Mouse (Mus musculus) spleen, adult 18-20 months (tissue): ENCODE data around the gene Dynlrb1.

ENCODE experiments used
- DNase-seq, 2 experiments: peaks; one replicate each; pipeline ENCODE4 v3.0.0; 2022; ENCODE audit warnings: mixed read lengths in 2 of 2

The Dynlrb1 gene

GRCm38 (mm10) chr2:155236362-155236992, at the start of gene Dynlrb1:
Dynlrb1 (plus strand) TSS chr2:155236533.
- peak; percentile 90 to 99 for DNase-seq

DNA sequence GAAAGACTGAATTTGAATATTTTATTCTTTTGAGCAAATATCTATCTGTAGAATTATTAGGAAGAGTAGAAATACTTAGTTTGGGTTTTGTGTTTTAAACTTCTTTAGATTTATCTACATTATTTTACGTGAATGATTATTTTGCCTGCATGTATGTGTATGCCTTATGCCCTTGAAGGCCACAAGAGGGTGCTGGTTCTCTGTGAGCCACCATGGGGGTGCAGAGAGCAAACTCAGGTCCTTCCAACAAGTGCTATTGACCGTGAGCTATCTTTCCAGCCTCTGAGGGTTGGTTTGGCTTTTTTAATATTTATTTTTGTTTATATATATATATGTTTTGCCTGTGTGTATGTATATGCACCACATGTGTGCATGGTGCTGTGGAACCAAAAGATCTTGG, 28.9 kb upstream of the Dynlrb1 start:
- DNase-seq, result peak in 1 of 2 experiments; percentile 9

DNA sequence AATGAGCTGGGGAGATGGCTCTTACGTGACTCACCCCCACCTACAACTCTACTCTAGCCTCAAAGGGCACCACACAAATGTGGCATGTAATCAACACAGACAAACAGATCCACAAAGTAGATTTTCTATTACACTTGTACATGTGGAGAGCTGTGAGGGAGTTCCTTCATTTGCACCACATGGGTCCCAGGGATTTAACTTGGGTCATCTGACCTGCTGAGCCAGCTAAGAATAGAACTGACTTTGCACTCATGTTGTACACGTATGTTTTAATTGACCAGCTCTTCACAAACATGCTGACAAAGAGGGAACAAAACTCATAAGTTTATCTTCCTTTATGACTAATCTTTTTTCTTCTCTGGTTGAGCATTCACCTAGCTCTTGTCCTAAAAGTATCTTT, 13.2 kb upstream of the Dynlrb1 start:
- DNase-seq, result no peak

DNA sequence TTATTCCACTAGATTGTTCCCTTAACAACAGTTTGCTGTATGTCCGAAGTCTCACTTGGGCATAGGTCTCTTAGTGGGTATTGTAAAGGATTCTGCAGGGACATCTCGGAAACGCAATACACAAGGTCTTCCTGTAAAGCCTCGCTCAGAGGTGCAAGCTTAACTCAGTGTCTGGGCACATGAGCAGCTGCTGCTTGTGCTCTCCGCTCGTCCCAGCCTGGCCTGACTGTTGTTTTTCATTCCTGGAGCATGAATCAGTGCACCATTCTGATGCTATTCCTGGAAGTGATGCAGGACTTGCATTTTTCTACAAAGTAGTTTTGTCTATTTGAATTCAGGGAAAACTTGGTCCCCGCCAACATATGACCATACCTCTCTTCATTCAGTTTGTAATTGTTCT, 11.6 kb upstream of the Dynlrb1 start:
- DNase-seq, result no peak

- no peak for DNase-seq
Observed at GRCm38 (mm10) chr2:155235746-155236361, 479 bp upstream of the Dynlrb1 start.

GRCm38 (mm10) chr2:155237276-155237675, 943 bp downstream of the Dynlrb1 start:
- DNase-seq, result no peak

GRCm38 (mm10) chr2:155240915-155241314, 4.6 kb downstream of the Dynlrb1 start:
- peak in 1 of 2 experiments; percentile 32 for DNase-seq

DNA sequence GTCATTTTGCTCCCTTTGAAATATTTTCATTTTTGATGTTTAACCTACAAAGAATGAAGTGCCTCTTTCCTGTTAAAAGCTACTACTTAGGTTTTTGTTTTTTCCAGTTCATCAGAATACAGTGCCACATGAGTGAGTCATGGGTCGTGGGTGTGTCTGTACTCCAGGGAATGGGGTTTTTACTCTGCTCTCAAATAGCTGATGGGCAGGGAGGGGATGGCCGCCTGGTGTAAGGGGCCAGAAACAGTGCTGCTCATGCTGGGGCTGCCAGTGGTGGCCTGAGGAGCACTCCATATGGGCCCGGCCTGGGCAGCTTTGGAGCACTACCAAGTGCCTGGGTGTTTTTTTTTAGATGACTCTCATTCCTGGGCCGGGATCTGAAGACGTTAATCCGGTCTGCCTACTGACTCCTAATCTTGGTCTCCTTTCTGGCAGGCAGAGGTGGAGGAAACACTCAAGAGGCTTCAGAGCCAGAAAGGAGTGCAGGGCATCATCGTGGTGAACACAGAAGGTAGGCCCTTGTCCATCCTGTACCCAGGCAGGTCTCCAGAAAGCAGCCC, 6.0 kb downstream of the Dynlrb1 start:
- no peak for DNase-seq

DNA sequence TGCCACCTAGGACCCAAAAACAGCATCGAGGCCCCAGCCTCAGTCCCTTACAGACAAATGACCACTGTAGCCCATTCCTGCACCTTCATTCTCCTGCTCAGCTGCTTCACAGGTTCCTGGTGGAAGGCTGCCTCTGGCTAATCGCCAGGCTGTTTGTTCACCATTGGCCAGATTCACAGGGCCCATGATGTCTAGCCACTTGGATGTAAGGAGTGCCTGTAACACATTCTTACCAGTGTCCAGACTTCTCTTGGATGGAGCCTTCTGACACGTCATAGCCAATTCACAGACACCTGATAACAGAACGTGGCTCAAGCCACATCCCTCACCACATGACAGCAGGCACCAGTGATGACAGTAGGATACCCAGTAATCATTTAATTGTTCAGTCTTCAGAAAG, 9.9 kb downstream of the Dynlrb1 start:
- DNase-seq, result no peak

- no peak for DNase-seq
Observed at GRCm38 (mm10) chr2:155248206-155248605, 11.9 kb downstream of the Dynlrb1 start.

DNA sequence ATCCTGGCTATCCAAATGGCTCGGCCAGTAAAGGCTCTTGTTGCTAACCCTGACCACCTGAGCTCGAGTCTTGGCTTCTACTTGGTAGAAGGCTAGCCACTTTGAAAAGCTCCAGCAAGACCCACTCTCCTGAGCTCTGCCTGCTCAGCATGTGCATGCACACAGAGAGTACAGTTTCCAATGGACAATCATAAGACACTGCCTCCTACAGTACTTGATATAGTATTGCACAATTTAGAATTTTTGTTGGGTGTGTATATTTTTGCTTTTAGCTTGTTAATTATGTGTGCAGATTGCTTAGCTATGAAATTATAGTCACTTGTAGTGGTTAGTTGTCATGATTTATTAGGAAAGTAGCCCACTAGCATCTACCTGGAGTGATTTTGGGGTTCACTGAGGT, 12.4 kb downstream of the Dynlrb1 start:
- no peak for DNase-seq

DNA sequence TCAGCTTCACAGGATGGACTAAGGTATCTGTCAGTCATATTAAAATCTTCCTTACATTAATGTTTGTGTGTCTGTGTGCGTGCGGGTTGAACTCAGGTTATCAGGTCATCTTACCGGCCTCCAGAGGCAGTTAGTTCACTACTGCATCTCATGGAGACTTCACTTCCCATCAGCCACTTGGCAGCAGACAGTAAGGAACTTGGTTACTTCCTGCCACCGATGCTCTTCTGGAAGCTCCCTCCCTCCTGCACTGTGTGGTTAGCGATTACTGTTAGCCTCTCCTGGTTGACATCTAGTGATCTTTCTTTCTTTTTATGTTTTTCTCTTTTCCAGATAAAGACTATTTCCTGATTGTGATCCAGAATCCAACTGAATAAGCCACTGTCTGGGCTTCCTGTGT, 13.3 kb downstream of the Dynlrb1 start:
- DNase-seq, result no peak

DNA sequence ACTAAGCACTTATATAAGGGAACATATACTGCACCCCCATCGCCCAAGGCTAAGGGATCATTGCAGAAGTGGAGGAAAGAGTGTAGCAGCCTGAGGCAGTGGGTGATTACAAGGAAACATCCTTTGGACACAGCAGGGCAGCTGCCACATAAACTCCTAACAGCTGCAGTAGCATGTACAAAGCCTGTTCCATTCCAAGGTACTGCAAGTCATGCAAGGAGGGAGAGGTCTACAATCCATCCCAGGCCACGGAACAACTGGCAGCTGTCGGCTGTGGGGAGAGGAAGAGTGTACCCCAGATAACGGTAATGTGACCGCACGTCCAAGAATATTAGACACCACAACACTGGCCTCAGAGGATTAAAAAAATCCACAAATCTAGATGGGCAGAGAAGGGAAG, 29.2 kb downstream of the Dynlrb1 start:
- no peak for DNase-seq

GRCm38 (mm10) chr2:155266896-155267295, 30.6 kb downstream of the Dynlrb1 start:
- DNase-seq, result no peak

GRCm38 (mm10) chr2:155271957-155272356, 35.6 kb downstream of the Dynlrb1 start:
- DNase-seq, result no peak

DNA sequence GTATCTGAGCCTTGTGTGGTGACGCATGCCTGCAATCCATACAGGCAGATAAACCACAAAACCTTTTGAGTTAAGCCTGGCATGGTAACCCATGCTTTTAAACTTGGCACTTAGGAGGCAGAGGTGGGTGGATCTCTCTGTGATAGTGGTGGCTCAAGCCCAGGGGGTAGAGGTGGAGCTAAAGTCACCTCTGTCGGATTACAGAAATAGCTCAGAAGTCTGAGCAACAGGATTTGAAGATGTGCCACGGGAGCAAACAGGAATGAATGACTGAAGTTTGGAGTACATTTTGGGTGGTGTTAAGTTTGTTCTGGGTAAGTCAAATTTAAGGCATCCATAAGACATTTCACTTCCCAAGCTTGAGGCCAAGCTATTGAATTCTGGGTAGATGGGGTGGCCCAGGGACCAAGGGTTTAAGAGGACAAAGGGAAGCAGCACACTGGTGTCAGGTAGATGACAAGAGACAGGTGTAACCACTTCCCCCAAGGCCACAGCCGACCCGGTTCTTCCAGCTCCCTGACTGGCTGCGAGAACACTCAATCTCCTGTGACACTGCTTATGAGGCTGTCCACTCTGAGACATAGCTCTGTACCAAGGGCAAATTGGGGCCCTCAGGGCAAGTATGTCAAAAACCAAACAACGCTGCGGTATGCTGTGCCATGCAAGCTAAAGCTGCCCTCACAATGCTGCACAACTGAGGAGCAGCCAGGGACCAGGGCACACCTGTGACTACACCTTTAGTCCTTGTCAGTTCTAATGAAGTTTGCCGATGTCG, 36.2 kb downstream of the Dynlrb1 start:
- DNase-seq, result no peak

GRCm38 (mm10) chr2:155273603-155274002, 37.3 kb downstream of the Dynlrb1 start:
- DNase-seq, result no peak

DNA sequence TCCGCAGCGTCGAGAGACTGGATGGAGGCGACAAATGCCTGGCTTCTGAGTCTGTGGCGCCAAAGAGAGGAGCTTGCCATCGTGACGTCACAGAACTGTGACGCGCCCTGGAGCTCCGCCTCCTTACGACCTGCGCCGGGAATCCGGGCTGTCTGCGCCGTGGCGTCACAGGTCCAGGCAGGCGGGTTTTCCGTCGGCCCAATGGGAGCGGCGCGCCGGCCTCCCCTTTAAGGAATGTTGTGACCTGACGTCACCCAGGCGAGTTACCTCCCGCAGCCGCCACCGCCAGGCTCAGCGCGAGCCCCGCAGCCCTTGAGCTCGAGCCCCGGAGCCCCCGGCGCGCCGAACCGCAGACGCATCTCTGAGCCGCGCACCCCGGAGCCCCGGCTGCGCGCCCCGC, 39.9 kb downstream of the Dynlrb1 start, which contains the start of gene Map1lc3a:
Gene Map1lc3a (plus strand): TSS at position 103 of the 400 bp plus-strand sequence.
- DNase-seq, result peak; percentile 88 to 92

DNA sequence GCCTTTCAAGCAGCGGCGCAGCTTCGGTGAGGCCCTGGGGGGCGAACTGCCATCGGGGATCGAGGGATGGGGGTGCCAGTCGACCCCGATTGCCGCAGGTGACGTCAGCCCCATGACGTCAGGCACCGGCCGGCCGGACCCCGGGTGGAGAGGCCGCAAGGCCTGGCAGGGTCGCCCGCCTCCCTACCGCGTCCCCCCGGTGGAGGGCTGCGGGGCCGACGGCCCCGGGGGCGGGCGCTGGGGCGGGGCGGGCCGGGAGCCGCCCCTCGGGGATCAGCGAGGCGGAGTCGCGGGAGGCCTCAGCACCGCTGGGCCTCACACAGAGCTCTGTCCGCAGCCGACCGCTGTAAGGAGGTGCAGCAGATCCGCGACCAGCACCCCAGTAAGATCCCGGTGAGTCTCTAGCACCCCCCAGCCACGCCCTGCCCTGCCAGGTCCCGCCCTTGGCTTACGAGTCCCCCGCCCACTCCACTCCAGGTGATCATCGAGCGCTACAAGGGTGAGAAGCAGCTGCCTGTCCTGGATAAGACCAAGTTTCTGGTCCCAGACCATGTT, 40.4 kb downstream of the Dynlrb1 start:
- peak; percentile 46 to 59 for DNase-seq

- no peak for DNase-seq
Observed at GRCm38 (mm10) chr2:155277721-155278120, 41.4 kb downstream of the Dynlrb1 start.

DNA sequence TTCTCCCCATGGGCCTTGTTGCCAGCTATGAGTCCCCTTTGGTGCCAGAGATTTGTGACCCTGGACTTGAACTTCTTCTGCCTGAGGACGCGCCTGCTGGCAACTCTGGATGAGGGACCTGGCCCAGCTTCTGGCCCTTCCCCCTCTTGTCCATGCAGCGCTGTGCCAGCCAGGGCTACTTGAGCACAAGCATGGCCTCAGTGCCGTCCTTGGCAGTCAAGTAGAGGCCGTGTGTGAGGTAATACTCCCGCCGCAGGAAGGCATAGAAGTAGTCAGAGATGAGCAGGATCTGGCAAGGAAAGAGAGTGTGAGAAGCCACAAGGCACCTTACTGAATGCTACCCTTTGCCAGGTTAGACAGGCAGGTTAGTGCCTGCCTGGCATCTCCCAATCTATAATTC, 42.0 kb downstream of the Dynlrb1 start:
- no peak for DNase-seq

- DNase-seq, result no peak
Observed at GRCm38 (mm10) chr2:155279163-155279562, 42.8 kb downstream of the Dynlrb1 start.

DNA sequence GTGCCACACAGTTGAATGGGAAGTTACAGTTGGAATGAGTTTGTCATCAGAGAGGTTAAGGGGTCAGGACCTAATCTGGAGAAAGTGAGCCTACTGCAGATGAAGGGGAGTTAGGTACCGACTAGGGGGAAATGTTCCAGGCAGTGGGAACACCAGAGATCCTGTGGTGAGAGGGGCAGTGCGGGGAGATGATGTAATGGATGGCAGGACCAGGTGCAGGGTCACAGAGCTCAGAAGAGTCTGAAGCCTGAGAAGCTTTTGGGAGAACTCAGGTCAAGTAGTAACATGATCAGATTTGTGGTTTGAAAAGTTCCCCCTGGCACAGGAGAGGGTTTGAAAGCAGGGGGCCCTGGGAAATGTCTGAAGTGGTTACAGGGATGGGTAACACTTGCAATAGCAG, 43.8 kb downstream of the Dynlrb1 start:
- DNase-seq, result no peak
